In genomic region chr2:80315242-80316161, GRCm38 (mm10) we compare ENCODE assay signal across 8 mouse cellular contexts. TPM values are rescaled to one million over a fixed set of nuclear protein-coding genes. Genes with fewer than 3 reads are reported as not detected.
DNase-seq lines count a peak whose midpoint lies in the region; ATAC-seq and TF ChIP-seq lines count a peak whose summit lies in the region.

TSS of gene Dnajc10 (plus strand) at chr2:80315466.

- WGBS in forebrain, embryonic 15.5 days = under 1% methylated on average over 72 of the region's 72 CpGs
- under 1% methylated on average over 72 of the region's 72 CpGs for WGBS in lung, adult 2 months

- H3K9ac ChIP-seq in ES-E14 (ENCODE audit: insufficient read depth, low read depth, low read length, poor library complexity, severe bottlenecking) = peak within 1 kb of the TSS; percentile 90
- H3K9ac ChIP-seq in forebrain, embryonic 15.5 days (replicated peaks) = peak within 1 kb of the TSS; percentile 80

- ATAC-seq in forebrain, embryonic 15.5 days (replicated peaks) = peak; percentile 97
- peak; percentile 88 for ATAC-seq in neutrophil, adult 5-6 weeks (ENCODE audit: extremely low read depth, insufficient number of reproducible peaks, low FRiP score, poor library complexity, severe bottlenecking)

- intact Hi-C loops in heart, postnatal 25 days (cut with DNase I) = loop anchor here (10.0 kb wide), 1 partner anchor 319 kb away; no protein-coding TSS in a partner anchor

- TF ChIP-seq POLR2A in lung, adult 2 months (IDR thresholded peaks at IDR 0.05; ENCODE audit: borderline replicate concordance, extremely low read depth, low read depth, low read length) = peak; percentile 71; the same call in 1 of the 2 replicates

- peak within 1 kb of the TSS; percentile 9; the same call in 1 of the 2 replicates for H3K27ac ChIP-seq in ES-E14 (ENCODE audit: insufficient read depth, low read depth, low read length, poor library complexity, severe bottlenecking)
- peak within 1 kb of the TSS; percentile 97 for H3K27ac ChIP-seq in forebrain, embryonic 15.5 days (replicated peaks)

- peak; percentile 79 for DNase-seq in ES-E14 (ENCODE audit: low read depth, low spot score)
- DNase-seq in cerebellum, adult 11-12 months = peak; percentile 89
- DNase-seq in heart, postnatal 25 days (ENCODE audit: low spot score) = peak; percentile 87
- peak; percentile 88 to 94 for DNase-seq in layer of hippocampus, adult 18-20 months (ENCODE audit: low spot score in 2 of 2)
- peak; percentile 95 for DNase-seq in lung, adult 2 months
- DNase-seq in thymus, adult 18-20 months = peak; percentile 76 to 82

- no peaks in the 10 kb centered on the region for H3K4me1 ChIP-seq in ES-E14 (ENCODE audit: control insufficient read depth in 2 of 2, insufficient read depth in 2 of 2, low read length in 2 of 2, poor library complexity in 1 of 2)
- peaks cover 13% of the 10 kb centered on the region for H3K4me1 ChIP-seq in forebrain, embryonic 15.5 days
- peaks cover 4% of the 10 kb centered on the region; the same call in 1 of the 2 replicates for H3K4me1 ChIP-seq in lung, adult 2 months (ENCODE audit: control insufficient read depth, insufficient read depth, low read length)

- peak within 1 kb of the TSS; percentile 87 to 93 for H3K4me3 ChIP-seq in ES-E14 (ENCODE audit: insufficient read depth in 1 of 2, low read depth in 1 of 2, low read length in 2 of 2, poor library complexity in 1 of 2, severe bottlenecking in 1 of 2)
- peak within 1 kb of the TSS; percentile 58 for H3K4me3 ChIP-seq in forebrain, embryonic 15.5 days
- peak within 1 kb of the TSS; percentile 91 for H3K4me3 ChIP-seq in lung, adult 2 months (replicated peaks; ENCODE audit: extremely low read depth, low read depth, low read length)

- peak within 1 kb of the TSS; percentile 56 for H3K4me2 ChIP-seq in forebrain, embryonic 15.5 days (replicated peaks)

- peaks cover 3% of the 10 kb centered on the region for H3K36me3 ChIP-seq in ES-E14 (ENCODE audit: control insufficient read depth, insufficient read depth, low read length, poor library complexity, severe bottlenecking)
- peaks cover 17% of the 10 kb centered on the region; the same call in 1 of the 2 replicates for H3K36me3 ChIP-seq in forebrain, embryonic 15.5 days

- no peaks in the 10 kb centered on the region for H3K9me3 ChIP-seq in ES-E14 (ENCODE audit: control insufficient read depth, insufficient read depth, low read depth, low read length)
- H3K9me3 ChIP-seq in forebrain, embryonic 15.5 days = no peaks in the 10 kb centered on the region

- no peaks in the 10 kb centered on the region for H3K27me3 ChIP-seq in forebrain, embryonic 15.5 days

- in situ Hi-C loops in ES-E14 (cut with MboI; ENCODE audit: low sequenced_read_pairs in 2 of 2, unreplicated experiment in 2 of 2) = no loop called here

- no peak for TF ChIP-seq CTCF in lung, adult 2 months (IDR thresholded peaks at IDR 0.05; ENCODE audit: insufficient read depth, low read length)

TF ChIP-seq in ES-E14, 5 proteins besides CTCF, POLR2A, EP300 and RAD21:
- peak; percentile 59; the same call in 1 of the 2 replicates for TF ChIP-seq HCFC1 (IDR thresholded peaks at IDR 0.05; ENCODE audit: borderline replicate concordance, insufficient read depth, low read length)
- no peak for TF ChIP-seq MAFK (IDR thresholded peaks at IDR 0.05; ENCODE audit: insufficient read depth, low read depth, low read length)
TF ChIP-seq in ES-E14: peak in this region for 1.

RNA-seq across cellular contexts. Expression of gene Dnajc10, which starts in this region (rescaled TPM):
- 78.3 and 78.4 TPM in 2 replicates for total RNA-seq in ES-E14 (2012; rRNA removed)
- 53.8 TPM in 2 replicates for polyA plus RNA-seq in forebrain, embryonic 15.5 days (2015; fragmentation: Nextera tagmentation; extraction: Ambion mirVana)
- 10 to 100 TPM; 31.9 to 34.1 TPM for total RNA-seq in heart, postnatal 25 days (2021)
- total RNA-seq in layer of hippocampus, adult 18-20 months (2021) = 10 to 100 TPM; 56.3 to 56.7 TPM
- 19.6 and 27.1 TPM in 2 replicates for polyA plus RNA-seq in lung, adult 2 months (2012; rRNA removed)
- total RNA-seq in neutrophil, adult 5-6 weeks (2017) = 64.7 and 67.5 TPM in 2 replicates

Comparison
In these comparisons a context has a peak if more than half of its experiments do, and no peak if none do; other contexts are left out.
1. Peak in every context shown above with its lines: DNase-seq, ATAC-seq, H3K4me3 ChIP-seq and H3K27ac ChIP-seq.